Mouse (Mus musculus) forebrain, embryonic 11.5 days (tissue): ENCODE measurements at regions not wholly inside any gene's neighbourhood (a gene's known extent, or its start where the extent isn't known, plus 50 kb on each side); places are given as distances from the start of the nearest gene placed in this dataset.
"Not testable (repeated sequence)": the region's sequence is repeated elsewhere in the genome, so short reads cannot be mapped to it uniquely, and the experiment has no call there.

Experiments
- ATAC-seq: fragments of 200-750 bp; cut with Nextera tagmentation; replicated peaks from 2 replicates; pipeline ENCODE4 v1.8.0; 2017; ENCODE audit warnings: moderate TSS enrichment; ENCODE audit not compliant: low FRiP score
- DNase-seq: peaks from one replicate; pipeline ENCODE4 v3.0.0-alpha.2; 2017; ENCODE audit warnings: low spot score
- H3K27ac ChIP-seq: fragments of 300-500 bp; sonication (generic); 2 replicates; pipeline ENCODE4 v1.5.1; 2014; ENCODE audit warnings: low read depth, low read length
- H3K27me3 ChIP-seq: fragments of 300-500 bp; sonication (generic); 2 replicates; pipeline ENCODE4 v1.6.1; 2014; ENCODE audit warnings: mild to moderate bottlenecking, low read length, mixed read lengths; ENCODE audit not compliant: control insufficient read depth, insufficient read depth
- H3K36me3 ChIP-seq: fragments of 300-500 bp; sonication (generic); 2 replicates; pipeline ENCODE4 v1.6.1; 2014; ENCODE audit warnings: mild to moderate bottlenecking, low read length, moderate library complexity, mixed read lengths; ENCODE audit not compliant: control insufficient read depth, insufficient read depth
- H3K4me1 ChIP-seq: fragments of 300-500 bp; sonication (generic); replicated peaks from 2 replicates; pipeline ENCODE4 v1.6.1; 2014; ENCODE audit warnings: low read length, mixed read lengths; ENCODE audit not compliant: control insufficient read depth, insufficient read depth
- H3K4me2 ChIP-seq: fragments of 300-500 bp; sonication (generic); 2 replicates; pipeline ENCODE4 v1.6.1; 2014; ENCODE audit warnings: low read depth, mild to moderate bottlenecking, low read length, moderate library complexity, mixed read lengths; ENCODE audit not compliant: severe bottlenecking
- H3K4me3 ChIP-seq: fragments of 300-500 bp; sonication (generic); 2 replicates; pipeline ENCODE4 v1.5.1; 2014; ENCODE audit warnings: low read depth, low read length
- H3K9ac ChIP-seq: fragments of 300-500 bp; sonication (generic); 2 replicates; pipeline ENCODE4 v1.6.1; 2014; ENCODE audit warnings: low read length
- H3K9me3 ChIP-seq: fragments of 300-500 bp; sonication (generic); 2 replicates; pipeline ENCODE4 v1.6.1; 2016; ENCODE audit warnings: low read length, mixed read lengths; ENCODE audit not compliant: control insufficient read depth
- WGBS: fragments of 180-500 bp; shearing (Covaris S2); extraction: QIAGEN DNeasy Blood & Tissue Kit; methylation state at CpG from one replicate; pipeline ENCODE4 v1.1.7; 2014; 5-methylcytosine and 5-hydroxymethylcytosine counted together

- no peak overlapping the region for H3K9ac ChIP-seq
- ATAC-seq, result no peak
- H3K36me3 ChIP-seq, result no peaks in the 10 kb centered on the region
- DNase-seq, result no peak
- no peak overlapping the region for H3K27ac ChIP-seq
- 83% methylated on average over 1 of the region's 1 CpGs for WGBS
- H3K27me3 ChIP-seq, result no peaks in the 10 kb centered on the region
- H3K4me3 ChIP-seq, result no peak overlapping the region
- H3K4me1 ChIP-seq, result no peaks in the 10 kb centered on the region; the same call in 1 of the 2 replicates
- no peaks in the 10 kb centered on the region for H3K9me3 ChIP-seq
- no peak overlapping the region for H3K4me2 ChIP-seq
Measured at GRCm38 (mm10) chr16:9084581-9084980, 254.7 kb downstream of the 1810013L24Rik start.

GRCm38 (mm10) chr16:9085133-9085532, 255.2 kb downstream of the 1810013L24Rik start:
- H3K27me3 ChIP-seq, result no peaks in the 10 kb centered on the region
- no peak overlapping the region for H3K4me2 ChIP-seq
- no peak overlapping the region for H3K4me3 ChIP-seq
- no peaks in the 10 kb centered on the region; the same call in 1 of the 2 replicates for H3K4me1 ChIP-seq
- H3K9me3 ChIP-seq, result no peaks in the 10 kb centered on the region
- no peak; the same call in 1 of the 2 replicates for ATAC-seq
- no peak overlapping the region for H3K27ac ChIP-seq
- H3K36me3 ChIP-seq, result no peaks in the 10 kb centered on the region
- H3K9ac ChIP-seq, result no peak overlapping the region
- DNase-seq, result peak; percentile 5
- 81% methylated on average over 1 of the region's 1 CpGs for WGBS

- no peak for ATAC-seq
- Histone ChIP-seq H3K9ac (no peak overlapping the region), H3K27ac (no peak overlapping the region)
Measured at GRCm38 (mm10) chr16:9085977-9086376, 256.1 kb downstream of the 1810013L24Rik start.

GRCm38 (mm10) chr16:9091790-9092189, 261.9 kb downstream of the 1810013L24Rik start:
- H3K27me3 ChIP-seq, result no peaks in the 10 kb centered on the region
- ATAC-seq, result no peak
- H3K4me2 ChIP-seq, result no peak overlapping the region
- no peak overlapping the region for H3K27ac ChIP-seq
- no peaks in the 10 kb centered on the region for H3K36me3 ChIP-seq
- 71% methylated on average over 6 of the region's 6 CpGs for WGBS
- H3K9ac ChIP-seq, result no peak overlapping the region
- DNase-seq, result peak; percentile 36
- no peak overlapping the region for H3K4me3 ChIP-seq
- no peaks in the 10 kb centered on the region for H3K4me1 ChIP-seq
- no peaks in the 10 kb centered on the region for H3K9me3 ChIP-seq

More at GRCm38 (mm10) chr16:9085977-9086376, 256.1 kb downstream of the 1810013L24Rik start:
- Histone ChIP-seq H3K4me2 (no peak overlapping the region), H3K36me3 (no peaks in the 10 kb centered on the region), H3K4me1 (no peaks in the 10 kb centered on the region; the same call in 1 of the 2 replicates), H3K27me3 (no peaks in the 10 kb centered on the region), H3K9me3 (no peaks in the 10 kb centered on the region), H3K4me3 (no peak overlapping the region)
- DNase-seq, result peak; percentile 45
- 86% methylated on average over 5 of the region's 5 CpGs for WGBS

- H3K27ac ChIP-seq, result no peak overlapping the region
- 7% methylated on average over 11 of the region's 11 CpGs for WGBS
- no peak for ATAC-seq
Measured at GRCm38 (mm10) chr16:9092191-9092848, 262.4 kb downstream of the 1810013L24Rik start.

GRCm38 (mm10) chr16:9093593-9093992, 263.7 kb downstream of the 1810013L24Rik start:
- H3K36me3 ChIP-seq, result no peaks in the 10 kb centered on the region
- no peak overlapping the region for H3K4me3 ChIP-seq
- no peak overlapping the region for H3K4me2 ChIP-seq
- no peaks in the 10 kb centered on the region for H3K9me3 ChIP-seq
- H3K4me1 ChIP-seq, result no peaks in the 10 kb centered on the region
- no peak overlapping the region for H3K9ac ChIP-seq
- ATAC-seq, result no peak
- H3K27ac ChIP-seq, result no peak overlapping the region
- H3K27me3 ChIP-seq, result no peaks in the 10 kb centered on the region
- 59% methylated on average over 2 of the region's 2 CpGs for WGBS
- peak; percentile 45 for DNase-seq

More at GRCm38 (mm10) chr16:9092191-9092848, 262.4 kb downstream of the 1810013L24Rik start:
- H3K9me3 ChIP-seq, result no peaks in the 10 kb centered on the region
- H3K27me3 ChIP-seq, result no peaks in the 10 kb centered on the region
- H3K9ac ChIP-seq, result no peak overlapping the region
- DNase-seq, result peak; percentile 44
- no peak overlapping the region for H3K4me3 ChIP-seq
- no peak overlapping the region for H3K4me2 ChIP-seq
- no peaks in the 10 kb centered on the region for H3K4me1 ChIP-seq
- H3K36me3 ChIP-seq, result no peaks in the 10 kb centered on the region

- H3K4me2 ChIP-seq, result no peak overlapping the region
- H3K4me3 ChIP-seq, result no peak overlapping the region
- H3K4me1 ChIP-seq, result no peaks in the 10 kb centered on the region
- DNase-seq (peak; percentile 30), ATAC-seq (no peak)
- no peak overlapping the region for H3K27ac ChIP-seq
- H3K9me3 ChIP-seq, result no peaks in the 10 kb centered on the region
- H3K9ac ChIP-seq, result no peak overlapping the region
- H3K36me3 ChIP-seq, result no peaks in the 10 kb centered on the region
- no peaks in the 10 kb centered on the region for H3K27me3 ChIP-seq
- 67% methylated on average over 5 of the region's 5 CpGs for WGBS
Measured at GRCm38 (mm10) chr16:9094201-9094600, 264.3 kb downstream of the 1810013L24Rik start.

GRCm38 (mm10) chr16:9106211-9106610, 276.3 kb downstream of the 1810013L24Rik start:
- Histone ChIP-seq H3K4me3 (no peak overlapping the region), H3K9ac (no peak overlapping the region), H3K27ac (no peak overlapping the region), H3K4me1 (no peaks in the 10 kb centered on the region), H3K9me3 (no peaks in the 10 kb centered on the region), H3K36me3 (no peaks in the 10 kb centered on the region), H3K4me2 (no peak overlapping the region), H3K27me3 (no peaks in the 10 kb centered on the region)
- DNase-seq, result no peak
- WGBS, result 94% methylated on average over 11 of the region's 11 CpGs
- no peak for ATAC-seq

- not testable (repeated sequence) for H3K4me1 ChIP-seq, H3K9ac ChIP-seq, H3K27me3 ChIP-seq, ATAC-seq, H3K4me2 ChIP-seq, H3K27ac ChIP-seq, H3K9me3 ChIP-seq, H3K36me3 ChIP-seq, DNase-seq, H3K4me3 ChIP-seq
- WGBS, result 93% methylated on average over 8 of the region's 8 CpGs
Measured at GRCm38 (mm10) chr16:9106676-9107075, 276.8 kb downstream of the 1810013L24Rik start.
